Mouse (Mus musculus): ENCODE measurements around the gene Prkg1.
"Not testable (repeated sequence)": the region's sequence is repeated elsewhere in the genome, so short reads cannot be mapped to it uniquely, and the experiment has no call there.

Gene Prkg1

DNA sequence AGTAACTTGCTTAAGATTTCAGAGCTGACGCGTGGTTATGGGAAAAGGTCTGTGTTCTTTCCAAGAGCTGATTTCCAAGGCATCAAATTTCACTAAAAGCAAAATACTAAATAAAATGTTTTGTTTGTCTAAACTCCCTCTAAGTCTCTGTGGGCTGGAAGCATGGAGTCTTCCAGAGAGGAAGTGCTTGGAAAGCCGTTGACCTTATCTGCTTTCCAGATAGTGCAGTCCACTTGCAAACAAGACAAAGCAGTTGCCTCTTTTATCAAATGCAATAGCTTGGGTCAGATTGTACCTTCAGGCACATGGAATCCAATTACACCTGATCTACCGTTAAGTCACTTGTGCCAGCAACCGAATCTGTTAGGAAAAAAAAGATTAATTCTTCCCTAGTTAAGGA lies 340.5 kb downstream of the Prkg1 start:
- DNase-seq = no peak

- no peak for DNase-seq
These were observed 351.3 kb downstream of the Prkg1 start for GRCm38 (mm10) chr19:31413571-31413970.

- no peak for DNase-seq
These were observed 368.7 kb downstream of the Prkg1 start for GRCm38 (mm10) chr19:31396096-31396495.

DNA sequence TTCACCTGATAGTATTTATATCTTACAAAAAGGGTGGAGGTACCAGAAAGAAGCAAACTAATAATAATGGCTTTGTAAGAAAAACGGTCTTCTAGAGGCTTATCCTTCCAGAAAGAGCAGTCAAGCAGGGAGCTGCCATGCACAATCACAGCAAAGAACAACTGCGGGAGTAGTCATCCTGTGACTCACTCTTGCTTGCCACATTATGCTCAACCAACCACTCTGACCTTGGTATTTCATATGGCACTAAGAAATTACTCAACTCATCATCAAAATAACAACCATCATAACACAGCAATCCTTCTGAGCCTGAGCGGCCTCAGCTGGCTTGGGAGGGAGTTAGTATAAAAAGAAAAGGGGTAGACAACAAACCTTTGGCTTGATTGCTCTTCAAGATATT lies 379.5 kb downstream of the Prkg1 start:
- no peak for DNase-seq

GRCm38 (mm10) chr19:31383881-31384280 lies 381.0 kb downstream of the Prkg1 start:
- DNase-seq = peak; percentile 18 to 24

DNA sequence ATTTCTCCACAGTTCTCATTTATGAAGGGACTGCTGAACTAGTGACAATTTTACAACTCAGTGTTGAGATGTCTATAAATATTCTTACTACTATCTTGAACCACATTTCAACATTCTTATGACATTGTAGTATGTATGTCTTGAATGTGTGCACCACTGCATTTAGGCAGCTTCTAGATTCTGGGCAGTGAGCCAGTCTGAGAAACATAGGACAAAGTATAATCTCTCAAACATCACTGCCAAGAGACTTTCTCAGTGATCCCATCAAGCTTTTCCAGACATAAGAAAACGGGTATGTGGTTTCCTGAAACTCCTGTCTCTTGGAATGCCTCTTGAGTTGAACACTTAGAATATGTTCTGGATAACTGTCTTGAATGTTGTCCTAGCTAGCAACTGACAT lies 394.7 kb downstream of the Prkg1 start:
- DNase-seq = no peak

- DNase-seq = no peak
These were observed 395.7 kb downstream of the Prkg1 start for GRCm38 (mm10) chr19:31369116-31369515.

- no peak for DNase-seq
These were observed 402.8 kb downstream of the Prkg1 start for GRCm38 (mm10) chr19:31362051-31362450.

- DNase-seq = peak in 1 of 2 experiments; percentile 6
These were observed 403.3 kb downstream of the Prkg1 start for GRCm38 (mm10) chr19:31361575-31361974.

- peak; percentile 70 to 77 for DNase-seq
These were observed 403.7 kb downstream of the Prkg1 start for GRCm38 (mm10) chr19:31361161-31361560.

- DNase-seq = no peak
These were observed 409.9 kb downstream of the Prkg1 start for GRCm38 (mm10) chr19:31354959-31355358.

DNA sequence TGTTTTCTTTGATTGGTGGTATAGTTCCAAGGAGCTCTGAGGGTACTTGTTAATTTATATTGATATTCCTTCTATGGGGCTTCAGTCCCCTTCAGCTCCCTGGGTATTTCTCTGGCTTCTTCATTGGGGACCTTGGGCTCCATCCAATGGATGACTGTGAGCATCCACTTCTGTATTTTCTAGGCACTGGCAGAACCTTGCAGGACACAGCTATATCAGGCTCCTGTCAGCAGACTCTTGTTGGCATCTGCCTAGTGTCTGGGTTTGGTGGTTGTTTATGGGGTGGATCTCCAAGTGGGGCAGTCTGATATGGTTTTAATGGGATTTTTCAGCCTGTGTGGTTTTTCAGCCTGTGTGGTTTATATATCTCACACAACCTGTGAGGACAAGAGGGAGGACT lies 412.0 kb downstream of the Prkg1 start:
- DNase-seq = not testable (repeated sequence)

DNA sequence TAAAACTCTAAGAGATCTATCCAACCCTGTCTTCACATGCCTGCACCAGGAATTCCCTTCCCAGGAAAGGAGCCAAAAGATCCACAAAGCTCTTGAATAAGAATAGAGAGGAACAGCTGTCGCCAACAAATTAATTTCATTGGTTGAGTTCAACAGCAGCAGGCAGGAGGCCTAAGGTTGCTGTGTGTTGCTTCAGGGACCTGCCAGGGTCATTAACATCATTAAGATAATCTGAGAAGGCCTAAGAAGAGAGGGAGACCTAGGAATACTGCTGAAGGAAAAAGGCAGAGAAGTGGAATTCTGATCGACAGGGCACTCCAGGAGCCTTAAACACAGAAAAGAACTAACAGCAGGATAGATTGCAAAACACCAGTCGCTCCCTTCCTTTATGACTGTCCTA lies 413.0 kb downstream of the Prkg1 start:
- no peak for DNase-seq

- DNase-seq = peak; percentile 74 to 85
These were observed 422.7 kb downstream of the Prkg1 start for GRCm38 (mm10) chr19:31342150-31342549.

- peak in 1 of 2 experiments; percentile 10 for DNase-seq
These were observed 423.9 kb downstream of the Prkg1 start for GRCm38 (mm10) chr19:31340898-31341297.

GRCm38 (mm10) chr19:31338355-31339101 lies 426.3 kb downstream of the Prkg1 start:
- no peak for DNase-seq

- DNase-seq = no peak
These were observed 427.0 kb downstream of the Prkg1 start for GRCm38 (mm10) chr19:31337863-31338217.

GRCm38 (mm10) chr19:31337163-31337862 lies 427.5 kb downstream of the Prkg1 start:
- DNase-seq = no peak

DNA sequence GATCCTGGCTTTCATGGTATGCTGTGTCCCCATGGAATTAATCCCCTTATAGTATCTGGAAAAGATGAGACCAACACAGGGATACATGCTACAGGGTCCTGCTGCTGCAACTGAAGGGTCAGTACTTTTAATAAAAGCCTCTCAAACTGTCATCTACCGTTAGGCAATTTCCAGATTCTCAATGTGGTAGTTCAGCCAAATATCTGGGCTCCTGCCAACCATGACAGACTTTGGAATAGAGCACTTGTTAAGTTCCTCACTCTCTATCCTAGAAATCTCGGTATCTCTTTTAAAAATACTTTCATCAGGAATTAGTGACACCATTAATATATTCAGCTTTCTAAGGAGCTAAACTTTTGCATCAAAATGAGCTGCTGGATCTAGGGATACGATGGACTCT lies 428.5 kb downstream of the Prkg1 start:
- peak; percentile 14 to 16 for DNase-seq

- DNase-seq = no peak
These were observed 434.9 kb downstream of the Prkg1 start for GRCm38 (mm10) chr19:31329893-31330292.

- no peak for DNase-seq
These were observed 460.1 kb downstream of the Prkg1 start for GRCm38 (mm10) chr19:31304760-31305159.

GRCm38 (mm10) chr19:31291231-31291630 lies 473.6 kb downstream of the Prkg1 start:
- DNase-seq = no peak

GRCm38 (mm10) chr19:31284581-31284980 lies 480.3 kb downstream of the Prkg1 start:
- DNase-seq = peak in 1 of 2 experiments; percentile 4

GRCm38 (mm10) chr19:31284126-31284525 lies 480.7 kb downstream of the Prkg1 start:
- DNase-seq = no peak
